Mouse (Mus musculus): ENCODE measurements around the gene Gemin6.
A peak's percentile ranks its signal among the peaks of the same experiment; 100 is the strongest.
"Not testable (repeated sequence)": the region's sequence is repeated elsewhere in the genome, so short reads cannot be mapped to it uniquely, and the experiment has no call there.

Gene Gemin6

GRCm38 (mm10) chr17:80233844-80234243, 9.6 kb downstream of the Gemin6 start:
- no peak for DNase-seq (ENCODE audit: inconsistent age in 2 of 2, low spot score in 1 of 2)

- no peak for DNase-seq (ENCODE audit: inconsistent age in 2 of 2, low spot score in 1 of 2)
These were observed 10.1 kb downstream of the Gemin6 start for GRCm38 (mm10) chr17:80234376-80234775.

GRCm38 (mm10) chr17:80235477-80235876, 11.2 kb downstream of the Gemin6 start:
- DNase-seq (ENCODE audit: inconsistent age in 2 of 2, low spot score in 1 of 2) = no peak

- DNase-seq (ENCODE audit: inconsistent age in 2 of 2, low spot score in 1 of 2) = no peak
These were observed 12.6 kb downstream of the Gemin6 start for GRCm38 (mm10) chr17:80236805-80237204.

GRCm38 (mm10) chr17:80237475-80237874, 13.2 kb downstream of the Gemin6 start:
- no peak for DNase-seq (ENCODE audit: inconsistent age in 2 of 2, low spot score in 1 of 2)

GRCm38 (mm10) chr17:80241594-80241993, 17.4 kb downstream of the Gemin6 start:
- DNase-seq (ENCODE audit: inconsistent age in 2 of 2, low spot score in 1 of 2) = no peak

GRCm38 (mm10) chr17:80243116-80243515, 18.9 kb downstream of the Gemin6 start:
- peak in 1 of 2 experiments; percentile 47 for DNase-seq (ENCODE audit: inconsistent age in 2 of 2, low spot score in 1 of 2)

- DNase-seq (ENCODE audit: inconsistent age in 2 of 2, low spot score in 1 of 2) = peak; percentile 43 to 75
These were observed 28.7 kb downstream of the Gemin6 start for GRCm38 (mm10) chr17:80252757-80253525.

- no peak for DNase-seq (ENCODE audit: inconsistent age in 2 of 2, low spot score in 1 of 2)
These were observed 30.2 kb downstream of the Gemin6 start for GRCm38 (mm10) chr17:80254421-80254820.

GRCm38 (mm10) chr17:80255208-80255607, 31.0 kb downstream of the Gemin6 start:
- peak; percentile 93 to 95 for DNase-seq (ENCODE audit: inconsistent age in 2 of 2, low spot score in 1 of 2)

GRCm38 (mm10) chr17:80267065-80267464, 42.8 kb downstream of the Gemin6 start:
- DNase-seq (ENCODE audit: inconsistent age in 2 of 2, low spot score in 1 of 2) = no peak

GRCm38 (mm10) chr17:80268151-80268550, 43.9 kb downstream of the Gemin6 start:
- no peak for DNase-seq (ENCODE audit: inconsistent age in 2 of 2, low spot score in 1 of 2)

GRCm38 (mm10) chr17:80270622-80271021, 46.4 kb downstream of the Gemin6 start:
- DNase-seq (ENCODE audit: inconsistent age in 2 of 2, low spot score in 1 of 2) = not testable (repeated sequence)
